Mouse (Mus musculus): ENCODE results near the gene Psmd9.

DNA sequence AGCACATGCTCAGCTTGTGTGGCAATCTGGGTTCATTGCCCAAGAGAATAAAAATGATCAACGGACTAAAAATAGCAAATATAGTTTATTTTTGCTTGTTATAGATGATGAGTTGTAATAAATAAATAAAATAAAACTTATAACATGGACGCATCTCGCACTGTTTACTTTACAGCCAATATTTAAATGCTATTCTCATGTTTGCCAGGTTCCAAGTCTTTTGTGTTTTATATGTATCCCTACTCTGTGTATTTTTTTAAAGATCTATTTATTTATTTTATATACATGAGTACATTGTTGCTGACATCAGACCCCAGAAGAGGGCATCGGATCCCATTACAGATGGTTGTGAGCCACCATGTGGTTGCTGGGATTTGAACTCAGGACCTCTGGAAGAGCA is 108.5 kb downstream of the Psmd9 start:
- TF ChIP-seq POLR2A (IDR thresholded peaks at IDR 0.05; ENCODE audit: insufficient read length, low read depth) (no peak), E2F4 (IDR thresholded peaks at IDR 0.05; ENCODE audit: insufficient read depth) (no peak), CEBPB (IDR thresholded peaks at IDR 0.05; ENCODE audit: insufficient read depth, poor library complexity, severe bottlenecking) (no peak), POLR2AphosphoS2 (IDR thresholded peaks at IDR 0.05; ENCODE audit: insufficient read length, low read depth) (no peak)
